Mouse (Mus musculus): ENCODE measurements around the gene Evi2a.

- TF ChIP-seq CTCF (IDR thresholded peaks at IDR 0.05; ENCODE audit: control insufficient read depth, insufficient read depth, low read length) (no peak), POLR2A (IDR thresholded peaks at IDR 0.05; ENCODE audit: borderline replicate concordance, control insufficient read depth, low read depth, low read length) (0 out of 2 replicates have a peak, but pooled peaks have one; percentile 13)
Observed at GRCm38 (mm10) chr11:79528601-79529000, 1.8 kb downstream of the Evi2a start.

Measured in bone marrow, adult 2 months (tissue).